Mouse (Mus musculus) right cerebral cortex, postnatal 36 days (tissue): ENCODE data around the gene Itga2.

ENCODE experiments used
- DNase-seq, 2 experiments: peaks; one replicate each; pipeline ENCODE4 v3.0.0; 2022; ENCODE audit warnings: low spot score in 2 of 2, mixed read lengths in 1 of 2

The Itga2 gene

DNA sequence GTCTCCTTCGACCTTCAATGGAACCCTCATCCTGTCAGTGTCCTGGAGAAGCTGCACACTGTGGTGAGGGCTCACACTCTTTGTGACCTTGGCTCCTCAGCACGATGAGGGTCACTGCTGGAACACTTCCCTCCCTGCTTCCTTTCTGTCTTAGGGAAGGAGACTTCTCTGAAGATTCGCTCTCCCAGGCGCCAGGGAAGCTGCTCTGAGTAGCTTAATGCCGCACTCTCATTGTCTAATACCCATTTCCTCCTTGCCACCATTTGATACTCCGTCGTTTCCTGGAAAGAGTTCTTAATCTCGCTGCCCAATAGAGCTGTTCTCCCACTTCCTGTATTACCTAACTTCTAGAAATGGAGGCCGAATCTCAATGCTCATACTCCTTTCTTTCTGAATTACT, 46.7 kb downstream of the Itga2 start:
- DNase-seq = no peak

DNA sequence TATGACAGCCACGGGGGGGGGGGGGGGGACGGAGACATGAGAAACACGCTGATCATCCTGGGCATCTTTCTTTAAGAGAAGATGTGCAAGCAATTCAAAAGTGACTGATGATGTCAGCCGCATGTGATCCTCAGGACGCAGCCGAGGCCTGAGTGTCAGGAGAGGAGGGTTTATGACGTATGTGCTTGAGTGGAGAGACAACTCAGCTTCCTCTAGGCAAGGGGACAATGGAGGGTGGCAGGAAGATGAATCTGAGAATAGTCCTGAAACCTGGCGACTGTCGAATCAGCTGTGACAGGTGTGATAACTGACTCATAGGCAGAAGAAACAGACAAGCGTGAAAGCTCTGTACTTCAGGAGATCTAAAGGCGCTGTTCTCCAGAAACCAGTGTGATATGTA, 53.2 kb downstream of the Itga2 start:
- DNase-seq = no peak

DNA sequence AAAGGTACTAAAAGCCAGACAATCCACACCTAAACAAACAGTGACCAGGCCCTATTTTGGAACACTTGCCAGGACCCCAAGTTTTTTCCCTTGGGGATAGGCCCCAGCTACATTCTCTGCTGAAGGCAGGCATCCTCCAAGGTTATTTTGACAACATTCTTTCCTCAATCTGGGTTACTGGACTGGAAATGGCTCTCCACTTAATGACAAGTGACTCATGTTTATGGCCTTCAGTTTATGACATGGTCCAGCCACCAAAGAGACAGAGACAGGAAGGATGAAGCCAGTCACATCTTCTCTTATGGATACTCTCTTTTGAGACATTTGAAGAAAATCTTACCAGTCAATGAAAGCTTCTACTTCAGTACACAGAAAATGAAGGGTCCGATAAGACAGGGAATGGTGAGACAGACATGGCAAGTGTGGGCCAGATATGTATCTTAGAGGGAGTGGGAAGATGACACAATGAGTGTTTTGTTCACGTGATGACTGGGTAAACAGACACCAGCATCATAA, 55.8 kb downstream of the Itga2 start:
- DNase-seq = no peak

DNA sequence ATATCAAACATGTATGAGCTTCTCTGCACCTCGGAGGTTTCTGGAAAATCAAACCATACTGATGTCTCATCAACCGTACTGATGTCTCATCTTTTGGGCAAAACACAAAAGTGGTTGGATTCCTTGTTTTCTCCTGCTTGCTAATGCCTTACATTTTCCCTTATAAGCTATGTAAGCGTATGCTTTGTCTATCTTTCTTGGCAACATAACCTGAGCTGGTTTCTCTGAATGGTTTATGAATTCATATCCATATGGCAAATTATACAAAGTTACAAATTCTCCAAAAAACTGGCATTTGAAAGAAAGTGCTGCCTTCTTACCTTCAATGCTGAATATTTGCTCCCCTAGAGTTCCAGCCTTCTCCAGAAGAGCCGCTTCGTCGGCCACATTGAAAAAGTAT, 57.2 kb downstream of the Itga2 start:
- DNase-seq = no peak

DNA sequence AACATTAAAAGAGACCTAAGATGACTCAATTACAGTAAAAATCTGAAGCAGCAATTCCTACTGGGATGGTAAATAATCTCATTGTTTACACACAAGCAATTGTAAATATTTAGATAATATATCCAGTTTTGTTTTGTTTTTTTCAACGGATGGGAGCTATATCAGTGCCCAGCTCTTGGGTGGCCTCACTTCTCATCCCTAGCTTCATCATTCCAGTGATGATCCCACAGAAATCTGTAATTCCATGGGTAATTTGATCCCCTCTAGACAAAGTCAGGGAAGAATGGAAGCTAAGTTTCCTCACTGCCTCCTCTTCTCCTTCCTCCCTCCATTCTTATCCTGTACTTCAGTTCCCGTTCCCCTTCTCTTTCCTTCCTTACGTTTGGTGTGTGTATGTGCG, 74.4 kb downstream of the Itga2 start:
- no peak for DNase-seq

DNA sequence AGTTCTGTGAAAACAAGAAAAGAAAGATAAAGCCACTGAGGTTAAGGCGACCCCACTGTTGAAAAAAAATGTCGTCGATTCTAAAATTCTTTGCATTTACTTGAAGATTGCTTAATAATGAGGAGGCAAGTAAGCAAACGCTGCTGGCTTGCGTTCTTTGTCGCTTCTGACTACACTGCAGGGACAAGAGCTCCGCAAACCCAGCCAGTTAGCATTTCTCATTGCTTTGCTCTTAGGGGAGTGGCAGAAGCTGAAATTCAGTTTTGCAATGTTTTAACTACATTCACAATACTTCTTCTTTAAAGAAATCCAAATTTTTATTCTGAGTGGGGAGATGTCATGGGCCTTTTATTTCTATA, 75.7 kb downstream of the Itga2 start:
- no peak for DNase-seq

DNA sequence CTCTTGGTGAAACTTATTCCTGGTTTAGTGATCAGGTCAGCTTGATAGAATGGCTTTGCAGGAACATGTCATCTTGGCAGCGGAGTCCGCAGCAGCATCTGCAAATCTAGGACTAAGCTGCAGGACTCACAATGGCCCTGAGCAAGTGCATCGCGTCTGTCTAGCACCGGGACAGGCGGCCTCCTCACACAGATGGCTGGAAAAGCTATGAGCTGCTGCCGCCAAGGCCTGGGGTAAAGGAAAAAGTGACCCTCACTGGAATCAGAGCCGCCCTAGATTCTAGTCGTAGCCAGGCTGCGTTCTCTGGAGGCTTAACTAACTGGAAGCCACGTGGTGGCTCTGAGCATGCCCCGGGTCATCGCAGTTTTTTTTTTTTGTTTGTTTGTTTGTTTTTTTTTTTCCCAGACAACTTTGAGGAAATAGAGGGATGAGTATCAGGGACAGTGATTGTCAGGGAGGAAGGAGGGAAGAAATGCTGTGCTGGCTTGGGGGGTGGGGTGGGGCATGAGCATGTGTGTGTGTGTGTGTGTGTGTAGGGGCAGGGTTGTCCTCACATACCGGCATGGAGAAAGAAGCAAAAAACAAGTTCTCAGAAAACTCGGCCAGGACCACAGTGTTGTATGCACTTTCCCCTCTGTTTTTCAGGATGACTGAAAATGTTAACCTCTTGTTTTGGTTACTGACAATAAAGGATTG, 76.2 kb downstream of the Itga2 start:
- no peak for DNase-seq

DNA sequence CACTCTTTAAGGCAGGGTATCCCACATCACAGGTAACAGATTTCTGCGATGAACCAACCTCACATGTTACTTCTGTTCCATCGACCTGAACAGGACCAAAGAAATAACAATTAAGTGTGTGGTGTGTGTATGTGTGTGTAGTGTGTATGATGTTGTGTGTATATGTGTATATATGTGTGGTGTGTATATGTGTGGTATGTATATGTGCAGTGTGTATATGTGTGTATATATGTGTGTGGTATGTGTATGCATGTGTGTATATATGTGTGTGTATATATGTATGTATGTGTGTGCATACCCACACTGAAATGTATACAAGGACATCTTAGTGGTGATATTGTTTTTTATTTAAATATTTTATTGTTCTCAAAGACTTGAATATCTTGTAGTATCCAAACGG, 77.5 kb downstream of the Itga2 start:
- DNase-seq = no peak

DNA sequence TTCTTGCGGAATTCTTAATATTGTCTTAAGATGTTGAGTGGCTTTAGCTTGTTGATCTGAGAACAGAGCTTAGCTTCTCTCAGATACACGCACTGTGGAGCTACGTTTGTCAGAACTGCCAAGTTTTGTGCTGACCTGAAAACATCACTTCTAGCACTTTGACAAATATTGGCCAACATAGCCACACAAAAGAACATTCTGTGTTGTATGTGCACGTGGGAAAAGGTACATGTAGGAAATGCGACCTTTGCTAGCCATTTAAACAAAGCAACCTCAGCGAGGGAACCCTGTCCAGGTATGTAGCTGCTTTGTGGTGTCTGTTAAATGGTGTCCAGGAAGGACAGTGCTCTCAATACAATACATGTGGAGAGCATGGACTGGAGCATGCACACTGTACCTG, 77.9 kb downstream of the Itga2 start:
- DNase-seq = no peak

DNA sequence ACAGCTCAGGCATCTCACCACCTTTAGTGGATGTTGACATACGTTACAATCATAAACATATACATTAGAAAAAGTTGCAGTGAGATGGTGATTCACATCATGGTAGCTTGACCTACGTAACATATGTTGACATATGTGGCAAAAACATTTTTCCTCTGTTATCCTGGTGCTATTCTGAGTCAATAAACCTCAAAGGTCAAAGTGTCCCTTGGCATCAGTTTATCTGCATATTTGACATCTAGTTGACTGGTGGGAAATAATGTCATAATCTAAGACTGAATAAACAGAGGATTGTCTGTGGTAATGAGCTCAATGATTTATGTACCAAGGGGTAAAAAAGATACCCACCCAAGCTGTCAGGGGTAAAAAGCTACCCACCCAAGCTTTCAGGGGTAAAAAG, 78.7 kb downstream of the Itga2 start:
- no peak for DNase-seq

DNA sequence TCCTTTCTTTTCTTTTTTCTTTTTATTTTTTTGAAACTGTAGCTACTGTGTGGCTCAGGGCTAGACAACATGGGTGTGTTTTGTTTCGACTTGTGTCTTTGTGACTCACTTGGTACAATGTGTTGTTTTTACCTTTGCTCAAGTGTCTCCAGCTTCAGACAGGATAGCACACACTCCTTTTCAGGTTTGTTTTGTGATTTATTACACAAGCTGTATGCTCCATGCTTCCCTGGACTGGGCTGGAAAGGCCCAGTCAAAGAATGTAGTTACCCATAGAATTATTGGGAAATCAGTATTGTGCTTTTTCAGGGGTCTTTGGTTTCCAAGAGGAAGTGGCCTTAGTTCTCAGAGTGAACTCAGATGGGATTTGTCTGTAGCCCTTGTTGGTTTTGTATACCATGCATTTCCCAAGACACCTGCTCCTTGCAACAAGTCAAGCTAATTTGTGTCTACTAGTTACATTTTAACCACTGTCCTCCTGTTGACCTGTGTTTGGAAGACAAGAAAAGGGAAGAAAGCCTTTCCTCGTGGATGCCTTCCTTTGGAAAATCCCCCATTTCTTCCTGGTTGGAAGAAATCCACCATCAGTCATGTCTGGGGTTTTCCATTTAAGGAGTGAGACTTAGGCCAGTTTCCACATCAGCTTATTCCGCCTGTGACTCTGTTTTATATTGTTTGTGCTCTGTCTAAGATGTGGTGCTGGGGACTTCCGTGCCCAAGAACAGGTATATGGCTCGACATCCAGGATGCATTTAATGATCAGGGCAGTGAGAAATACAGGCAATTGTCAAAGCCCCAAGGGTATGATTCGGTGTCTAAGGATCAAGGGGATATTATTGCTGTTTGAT, 79.4 kb downstream of the Itga2 start:
- DNase-seq = no peak

DNA sequence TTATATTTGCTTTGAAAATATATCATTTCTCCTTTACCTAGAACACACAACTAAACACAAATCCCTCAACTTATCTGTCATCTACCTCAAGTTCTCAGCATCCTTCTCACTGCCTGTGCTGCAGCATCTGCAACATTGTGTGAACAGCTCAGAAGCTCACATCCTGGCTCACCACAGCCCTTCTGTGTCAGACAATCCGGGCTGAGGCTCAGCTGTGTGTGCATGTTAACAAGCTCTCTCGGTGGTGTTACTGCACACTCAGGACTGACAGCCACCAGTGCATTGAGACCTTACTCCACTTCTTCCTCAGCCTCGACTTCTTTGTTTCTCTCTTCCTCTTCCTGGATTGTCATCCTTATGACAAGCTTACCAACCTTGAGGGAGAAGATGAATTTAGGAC, 83.0 kb downstream of the Itga2 start:
- no peak for DNase-seq

DNA sequence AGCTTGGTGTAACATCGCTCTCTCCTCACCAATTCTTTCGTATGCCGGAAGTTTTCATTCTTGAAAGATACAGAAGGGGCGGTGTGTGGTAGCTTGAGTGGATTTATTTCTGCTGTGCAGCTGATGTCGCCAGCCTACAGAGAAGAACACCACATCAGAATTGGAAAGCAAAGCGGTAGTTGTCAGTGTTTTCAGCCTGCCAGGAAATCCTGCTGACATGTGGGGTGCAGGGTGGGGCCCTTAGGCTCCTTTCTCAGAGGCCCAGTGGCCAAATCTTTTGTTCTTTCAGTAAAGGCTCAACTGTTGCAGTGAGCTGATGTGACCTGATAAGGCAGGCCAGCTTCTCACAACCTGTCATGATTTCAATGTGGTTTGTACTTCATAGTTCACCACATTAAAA, 86.1 kb downstream of the Itga2 start:
- no peak for DNase-seq

DNA sequence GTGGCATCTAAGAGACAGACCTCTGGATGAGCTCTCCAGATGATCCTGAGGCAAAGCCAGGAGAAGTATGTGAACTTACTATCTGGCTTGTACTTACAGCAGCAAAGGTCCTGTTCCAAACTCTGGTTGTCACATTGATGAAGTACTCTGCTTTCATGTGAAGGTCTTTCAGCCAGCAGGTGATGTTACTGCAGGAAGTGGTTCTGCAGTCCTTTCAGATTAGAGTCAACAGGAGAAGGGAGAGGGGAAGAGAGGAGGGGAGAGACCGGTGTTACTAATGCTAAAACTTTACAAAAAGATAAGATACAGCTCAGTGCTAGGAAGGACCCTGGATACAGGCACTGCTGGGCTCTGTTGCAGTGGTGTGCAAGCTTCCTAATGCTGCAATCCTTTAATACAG, 88.6 kb downstream of the Itga2 start:
- no peak for DNase-seq

DNA sequence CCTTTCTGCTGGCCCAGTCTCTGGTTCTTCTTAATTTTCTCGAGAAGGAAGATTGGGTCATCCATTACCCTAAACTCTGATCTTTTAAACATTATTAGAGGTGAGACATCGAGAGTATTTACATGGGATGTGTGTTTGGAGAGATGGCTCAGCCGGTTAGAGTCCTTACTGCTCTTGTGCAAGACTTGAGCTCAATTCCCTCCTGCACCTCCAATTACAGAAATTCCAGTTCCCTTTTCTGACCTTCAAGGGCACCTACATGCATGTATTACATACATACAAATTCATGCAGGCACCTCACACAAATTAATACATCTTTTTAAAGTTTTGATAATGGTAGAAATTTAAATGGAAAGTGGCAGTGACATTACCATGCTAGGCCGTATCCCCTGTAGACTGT, 91.4 kb downstream of the Itga2 start:
- DNase-seq = no peak

DNA sequence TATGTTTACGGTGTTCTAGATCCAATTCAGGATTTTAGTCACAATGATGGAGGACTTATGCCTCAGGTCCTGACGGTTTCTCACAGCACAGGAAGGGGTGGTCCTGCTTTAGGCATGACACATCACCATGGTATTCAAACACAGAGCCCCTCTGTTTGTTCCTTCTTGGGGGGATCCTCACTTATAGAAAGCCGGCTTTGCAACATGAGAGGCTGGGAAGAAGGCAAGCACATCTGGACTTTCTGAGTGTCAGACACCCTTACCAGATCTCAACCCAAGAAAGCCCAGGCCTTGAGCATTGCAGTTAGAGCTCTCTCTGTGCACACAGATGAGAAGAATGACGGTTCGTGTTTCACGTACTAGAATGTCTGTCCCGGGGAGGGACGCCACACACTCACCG, 92.8 kb downstream of the Itga2 start:
- no peak for DNase-seq

DNA sequence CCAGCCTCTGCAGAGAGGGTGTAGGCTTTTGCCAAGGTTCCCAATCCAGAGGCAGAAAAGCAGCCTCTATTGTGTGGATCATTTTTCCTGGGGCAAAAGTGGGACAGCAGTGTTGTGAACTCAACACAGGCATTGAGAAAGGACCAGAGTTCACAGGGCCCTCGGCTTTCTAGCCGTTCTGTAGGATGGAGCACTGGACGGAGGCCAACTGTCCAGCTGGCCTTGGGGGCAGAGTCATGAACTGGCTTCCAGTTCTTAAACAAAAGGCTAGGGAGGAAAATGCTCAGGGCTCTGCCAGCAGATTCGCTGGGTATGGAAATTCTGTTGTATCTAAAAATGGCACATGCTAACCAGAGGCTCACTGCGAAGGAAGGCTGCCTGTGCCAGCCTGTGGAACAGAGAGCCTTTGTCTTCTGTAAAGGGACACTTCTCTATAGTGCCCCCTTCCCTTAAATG, 93.3 kb downstream of the Itga2 start:
- DNase-seq = peak; percentile 27 to 49

DNA sequence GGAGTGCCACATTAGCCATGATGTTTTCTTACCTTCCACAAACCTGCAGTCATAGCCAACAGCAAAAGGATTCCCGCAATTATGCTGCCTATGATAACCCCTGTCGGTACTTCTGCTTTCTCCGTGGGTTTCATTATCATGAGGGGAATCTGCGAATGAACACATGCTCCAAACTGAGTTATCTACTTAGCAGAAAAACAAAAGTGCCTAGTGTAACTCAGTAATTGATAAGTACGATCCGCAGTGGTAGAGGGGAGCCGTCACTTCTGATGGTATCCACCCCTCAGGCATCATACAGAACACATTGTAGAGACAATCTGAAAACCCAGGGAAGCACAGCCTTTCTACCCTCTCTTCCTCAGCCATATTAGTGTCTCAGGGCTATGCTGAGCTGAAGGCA, 94.8 kb downstream of the Itga2 start:
- no peak for DNase-seq

DNA sequence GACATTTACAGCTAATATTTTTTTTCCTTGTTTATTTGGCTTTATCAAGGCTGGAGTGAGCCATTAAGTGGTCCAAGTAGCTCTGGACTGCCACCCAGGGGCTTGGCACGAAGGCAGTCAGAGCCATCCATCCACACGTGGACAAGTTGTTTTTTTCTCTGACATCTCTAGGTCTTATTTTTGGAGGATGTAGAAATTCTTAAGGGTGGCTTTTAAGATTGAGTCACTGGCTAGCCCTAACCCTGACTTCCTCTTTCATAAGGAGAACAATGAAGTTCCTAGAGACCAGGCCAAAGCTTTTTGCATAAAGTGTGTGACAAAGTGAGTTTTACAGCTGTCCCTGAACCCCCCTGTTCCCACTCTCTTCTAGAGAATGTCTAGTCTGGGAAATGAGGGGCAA, 97.3 kb downstream of the Itga2 start:
- DNase-seq = no peak

DNA sequence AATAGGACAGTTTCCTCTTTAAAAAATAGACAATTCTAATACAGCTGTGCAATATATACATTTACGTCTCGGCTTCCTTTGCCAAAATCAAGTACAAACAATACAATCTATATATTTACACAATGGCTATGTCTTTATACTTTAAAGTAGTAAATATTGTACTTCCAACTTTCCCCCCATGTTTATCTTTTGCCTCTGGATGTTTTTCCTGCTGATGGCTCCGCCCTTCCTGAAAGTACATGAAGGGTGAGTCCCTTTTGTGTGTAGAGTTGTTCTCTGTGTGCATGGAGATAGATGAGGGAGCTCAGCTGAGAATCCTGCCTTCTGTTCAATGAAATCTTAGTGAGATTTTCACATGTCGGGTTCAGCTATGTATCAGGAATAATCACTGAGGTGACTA, 98.5 kb downstream of the Itga2 start:
- no peak for DNase-seq

DNA sequence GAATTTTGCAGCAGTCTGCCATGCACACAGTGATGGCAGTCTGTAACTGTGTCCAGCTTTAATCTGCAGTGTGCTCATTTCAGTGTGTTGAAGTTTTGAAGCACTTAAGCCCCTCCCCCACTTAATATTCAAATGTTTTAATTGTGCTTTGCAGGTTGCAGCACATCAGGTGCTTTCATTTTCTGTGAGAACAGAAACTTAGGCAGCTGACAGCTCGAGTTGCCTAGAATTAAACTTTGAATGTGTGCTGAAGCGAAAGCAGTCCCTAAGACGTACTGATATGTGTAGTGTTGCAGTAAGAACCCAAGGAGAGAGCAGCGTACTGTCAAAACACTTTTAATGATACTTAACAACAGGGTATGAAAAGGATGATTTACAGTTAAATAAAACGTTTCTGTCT, 99.1 kb downstream of the Itga2 start:
- no peak for DNase-seq

DNA sequence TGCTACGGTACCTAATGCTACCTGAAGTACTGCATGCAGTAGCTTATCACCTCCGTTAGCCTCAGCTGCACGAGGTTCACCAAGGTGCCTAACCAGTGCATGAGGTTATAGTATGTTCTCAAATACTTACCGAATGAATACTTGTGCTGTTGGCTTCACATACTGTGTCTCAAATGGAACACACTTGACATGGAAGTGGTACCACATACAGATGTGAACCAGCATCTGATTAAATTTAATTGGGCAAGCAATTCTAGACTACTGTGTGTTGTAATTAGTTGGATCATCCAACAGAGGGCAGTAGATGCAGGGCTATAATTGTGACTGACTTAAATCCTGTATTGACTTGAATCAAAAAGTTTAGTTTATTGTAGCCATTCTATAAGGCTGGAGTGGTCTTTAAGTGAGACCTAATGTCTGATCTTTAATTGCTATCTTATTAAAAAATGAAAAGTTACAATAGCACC, 100.5 kb downstream of the Itga2 start:
- no peak for DNase-seq

DNA sequence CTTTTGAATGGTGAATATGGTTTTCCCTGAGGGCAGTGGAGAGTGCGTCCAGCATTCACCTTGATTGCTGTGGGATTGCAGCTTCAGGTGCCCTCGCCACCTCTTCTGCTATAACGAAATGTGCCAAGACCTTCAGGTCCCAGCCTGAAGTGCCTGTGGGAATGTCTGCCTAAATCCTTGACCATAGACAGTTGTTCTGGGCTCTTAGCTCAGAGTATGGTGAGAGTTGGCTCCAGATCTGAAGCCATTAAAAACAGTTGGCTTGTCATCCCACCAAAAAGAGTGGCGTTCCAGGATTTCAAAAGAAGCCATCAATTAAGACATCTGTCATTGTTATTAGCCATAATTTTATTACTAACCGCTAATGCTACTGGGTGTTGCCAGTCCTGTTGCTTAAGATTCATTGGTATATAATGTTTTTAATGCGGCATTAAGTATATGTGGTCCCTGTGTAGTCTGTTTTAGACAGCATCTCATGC, 106.5 kb downstream of the Itga2 start:
- no peak for DNase-seq
